Mouse (Mus musculus) monocyte, adult 5-6 weeks (primary cell): ENCODE data around the gene Gstm5. TPM values are rescaled to one million over a fixed set of nuclear protein-coding genes. Genes with fewer than 3 reads are reported as not detected.

Source experiments
- ATAC-seq: fragments of 153-309, 156-312 bp; replicated peaks from 2 replicates; pipeline ENCODE4 v1.8.0; 2017; ENCODE audit warnings: mild to moderate bottlenecking; ENCODE audit not compliant: low TSS enrichment, insufficient number of reproducible peaks, severe bottlenecking, poor library complexity, low FRiP score
- total RNA-seq: library from RNA; stranded (forward); fragments of 200-1000, 200-491, 200-594 nt; gene quantifications from 3 replicates; pipeline ENCODE4 v1.2.3, GENCODE M21; 2017

Gene Gstm5
- total RNA-seq, 1 experiment from 2014 or later, result 5.0 TPM

DNA sequence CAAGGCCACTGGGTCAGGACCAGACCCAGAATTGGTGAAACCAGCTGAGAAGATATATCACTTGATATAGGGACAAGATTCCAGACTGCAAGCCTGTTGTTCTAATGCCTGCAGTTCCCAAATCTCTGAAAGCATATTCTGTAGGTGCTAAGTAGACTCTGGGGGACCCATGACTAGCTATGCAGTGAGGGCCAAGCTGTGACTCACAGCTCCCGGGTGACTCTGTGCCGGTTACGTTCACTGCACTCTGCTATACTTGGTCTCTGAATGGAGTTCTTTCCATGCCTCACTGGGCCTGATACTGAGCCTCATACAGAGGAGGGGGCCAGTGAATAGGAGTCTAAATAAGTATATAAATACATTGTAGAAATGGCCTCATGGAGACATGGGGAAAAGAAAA, 32.2 kb downstream of the Gstm5 start:
- ATAC-seq, result no peak

DNA sequence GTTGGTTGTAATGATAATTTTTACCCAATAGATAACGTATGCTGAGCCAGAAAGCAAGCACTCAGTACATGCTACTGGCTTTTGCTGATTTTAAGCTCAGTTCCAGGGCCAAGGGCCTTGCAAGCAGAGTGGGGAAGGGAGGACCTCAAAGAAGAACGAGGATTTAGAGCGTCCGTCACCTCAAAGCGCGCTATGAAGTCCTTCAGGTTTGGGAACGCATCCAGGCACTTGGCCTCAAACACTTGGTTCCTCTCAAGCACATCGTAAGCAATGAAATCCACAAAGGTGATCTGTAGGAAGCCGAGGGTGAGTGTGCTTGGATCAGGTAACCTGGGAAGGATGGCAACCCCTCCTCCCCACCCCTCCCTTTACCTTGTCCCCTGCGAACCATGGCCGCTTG, 33.1 kb downstream of the Gstm5 start:
- ATAC-seq, result no peak

GRCm38 (mm10) chr3:107929243-107929642, 33.6 kb downstream of the Gstm5 start:
- ATAC-seq, result no peak

DNA sequence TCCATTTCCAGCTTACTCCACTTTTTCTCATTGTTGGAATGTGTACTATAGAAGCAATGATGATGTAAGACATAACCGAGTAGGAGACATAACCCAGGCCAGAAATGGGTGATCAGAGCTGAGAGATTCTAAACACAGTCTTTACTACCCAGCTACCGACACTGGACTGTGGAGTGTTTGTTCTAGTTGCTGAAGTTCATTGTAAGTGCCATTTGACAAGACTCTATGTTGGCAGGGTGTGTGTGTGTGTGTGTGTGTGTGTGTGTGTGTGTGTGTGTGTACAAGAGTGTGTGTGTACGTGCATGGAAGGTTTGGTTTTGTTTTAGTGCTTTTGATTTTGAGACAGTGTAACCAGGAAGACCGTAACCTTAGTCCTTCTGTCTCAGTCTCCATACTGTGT, 34.1 kb downstream of the Gstm5 start:
- ATAC-seq, result no peak

DNA sequence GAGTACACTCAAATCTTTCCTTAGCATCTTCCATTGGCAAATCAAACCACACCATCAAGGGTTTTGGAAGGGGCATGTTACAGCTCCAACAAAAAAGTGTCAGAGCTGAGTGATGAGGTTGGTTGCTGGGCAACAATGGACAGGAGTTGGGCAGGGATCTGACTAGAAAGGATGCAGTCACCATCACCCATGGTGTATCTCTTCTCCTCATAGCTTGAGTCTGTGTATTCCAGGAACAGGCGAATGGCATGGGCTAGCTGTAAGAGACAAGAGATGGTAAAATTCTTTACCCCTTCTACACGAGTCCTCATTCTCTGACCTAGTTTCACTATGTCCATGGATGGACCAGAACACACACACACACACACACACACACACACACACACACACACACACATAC, 35.5 kb downstream of the Gstm5 start:
- ATAC-seq, result no peak

GRCm38 (mm10) chr3:107931670-107932069, 36.0 kb downstream of the Gstm5 start, which contains the start of gene Gstm7:
Gstm7 (minus strand) TSS chr3:107931817.
- ATAC-seq, result peak; percentile 76

DNA sequence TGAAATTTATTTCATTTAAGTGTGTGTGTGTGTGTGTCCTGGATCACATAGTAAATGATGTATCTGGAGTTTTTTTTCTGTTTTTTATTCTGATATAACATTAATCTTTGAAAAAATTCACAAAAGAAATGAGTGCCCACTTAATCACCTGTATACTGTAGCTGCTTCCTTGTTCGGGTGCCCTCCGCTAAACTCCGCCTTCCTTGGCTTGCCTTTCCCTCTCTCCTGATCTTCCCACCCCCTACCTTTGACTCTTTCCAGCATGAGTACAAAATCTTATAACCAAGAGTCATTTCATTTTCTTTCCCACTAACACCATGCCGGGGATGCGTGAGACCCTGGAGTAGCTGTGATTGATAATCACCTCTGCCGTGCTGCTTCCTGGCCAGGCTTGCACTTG, 36.5 kb downstream of the Gstm5 start:
- no peak for ATAC-seq

GRCm38 (mm10) chr3:107935268-107935667, 39.6 kb downstream of the Gstm5 start:
- ATAC-seq, result no peak

- no peak for ATAC-seq
Observed at GRCm38 (mm10) chr3:107935888-107936287, 40.3 kb downstream of the Gstm5 start.

- peak; percentile 75 for ATAC-seq
Observed at GRCm38 (mm10) chr3:107939403-107939802, 43.8 kb downstream of the Gstm5 start.

GRCm38 (mm10) chr3:107939830-107940229, 44.2 kb downstream of the Gstm5 start:
- no peak for ATAC-seq

GRCm38 (mm10) chr3:107940524-107940923, 44.9 kb downstream of the Gstm5 start:
- no peak for ATAC-seq

- no peak for ATAC-seq
Observed at GRCm38 (mm10) chr3:107941261-107941660, 45.6 kb downstream of the Gstm5 start.

- no peak for ATAC-seq
Observed at GRCm38 (mm10) chr3:107943239-107943990, 47.8 kb downstream of the Gstm5 start, which contains the start of gene Gstm6. Gstm6 (minus strand) TSS chr3:107943749.

DNA sequence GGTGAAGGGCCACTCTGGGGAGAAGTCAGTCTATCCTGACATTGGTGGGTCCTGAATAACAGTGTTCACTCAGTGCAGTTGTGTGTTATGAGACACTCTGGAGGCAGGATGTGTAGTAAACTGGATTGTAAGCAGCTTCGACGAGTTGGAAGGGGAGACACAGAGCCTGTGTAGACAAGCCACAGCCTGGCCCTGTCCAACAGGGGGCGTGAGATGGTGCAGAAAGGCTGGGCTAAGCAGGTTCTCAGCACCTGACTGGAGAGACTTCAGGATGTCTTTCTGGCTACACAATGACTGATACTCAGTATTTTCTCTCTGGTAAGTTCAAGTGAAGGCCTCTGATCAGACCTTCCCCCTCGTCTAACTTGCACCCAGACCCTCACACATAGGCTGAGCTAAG, 50.1 kb downstream of the Gstm5 start:
- no peak for ATAC-seq

Other genes starting within 250 kb of the Gstm5 start
- 42.0 to 72.7 TPM (median 53.6 TPM) in 3 replicates for gene Ahcyl1, start 199.3 kb upstream of the Gstm5 start, total RNA-seq
- 18.1 to 110 TPM (median 76.3 TPM) in 3 replicates for gene Csf1, start 135.4 kb upstream of the Gstm5 start, total RNA-seq
- gene Eps8l3, start 18.6 kb upstream of the Gstm5 start, total RNA-seq, result not detected in 3 replicates
- gene Gstm7, start 36.0 kb downstream of the Gstm5 start, total RNA-seq, result not detected in 3 replicates
- not detected in 3 replicates for gene Gstm6, start 47.9 kb downstream of the Gstm5 start, total RNA-seq
- gene Gstm3, start 73.5 kb downstream of the Gstm5 start, total RNA-seq, result not detected in 3 replicates
- not detected in 3 replicates for gene Gstm2, start 90.6 kb downstream of the Gstm5 start, total RNA-seq
- gene Gstm1, start 122.2 kb downstream of the Gstm5 start, total RNA-seq, result 43.8 to 75.0 TPM (median 64.1 TPM) in 3 replicates
- gene Gstm4, start 149.1 kb downstream of the Gstm5 start, total RNA-seq, result 7.4 to 12.4 TPM (median 8.4 TPM) in 3 replicates
- gene Ampd2, start 190.8 kb downstream of the Gstm5 start, total RNA-seq, result 15.6 to 22.0 TPM (median 18.4 TPM) in 3 replicates
- gene Gnat2, start 197.0 kb downstream of the Gstm5 start, total RNA-seq, result not detected in 3 replicates